Mouse (Mus musculus) C2C12 (cell line): ENCODE results near the gene Runx3.

Experiments
- CEBPB ChIP-seq: IDR thresholded peaks from one replicate; pipeline ENCODE4 v1.6.1; 2011; ENCODE audit warnings: low read depth, mild to moderate bottlenecking, control low read depth, moderate library complexity
- CTCF ChIP-seq: IDR thresholded peaks from one replicate; pipeline ENCODE4 v1.5.1; 2011; ENCODE audit not compliant: control insufficient read depth, insufficient read depth, insufficient read length
- MAX ChIP-seq: IDR thresholded peaks from one replicate; pipeline ENCODE4 v1.6.1; 2011; ENCODE audit warnings: mild to moderate bottlenecking, control low read depth
- USF1 ChIP-seq: IDR thresholded peaks from one replicate; pipeline ENCODE4 v1.6.1; 2011; ENCODE audit warnings: low read depth, mild to moderate bottlenecking, control low read depth, moderate library complexity

DNA sequence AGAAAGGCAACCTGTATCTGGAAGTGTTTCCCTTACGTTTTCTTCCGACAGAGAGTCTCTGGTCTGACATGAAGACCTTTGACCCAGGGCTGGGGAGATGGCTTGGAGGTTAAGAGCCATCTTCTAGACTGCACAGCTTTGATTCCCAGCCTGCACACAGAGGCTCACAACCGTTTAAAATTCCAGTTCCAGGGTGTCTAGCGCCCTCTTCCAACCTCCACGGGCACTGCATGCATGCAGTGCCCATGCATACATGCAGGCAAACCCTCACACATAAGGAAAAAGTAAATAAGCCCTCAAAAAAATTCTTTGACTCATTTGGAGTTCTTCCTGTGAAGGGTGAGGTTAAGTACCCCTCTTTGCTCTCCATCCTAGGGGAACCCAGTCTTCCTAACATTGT lies 5.9 kb downstream of the Runx3 start:
- TF ChIP-seq CTCF (no peak), USF1 (no peak), MAX (no peak), CEBPB (no peak)
